Mouse (Mus musculus): Measurements from ENCODE around the gene Sfmbt1.

Sfmbt1 gene

GRCm38 (mm10) chr14:30870206-30871147, 155.8 kb downstream of the Sfmbt1 start:
- in situ Hi-C loops (cut with MboI, MseI) = no loop called here
